Mouse (Mus musculus): ENCODE measurements around the gene Cdk5rap3. TPM values are rescaled to one million over a fixed set of nuclear protein-coding genes. Genes with fewer than 3 reads are reported as not detected.

Cdk5rap3 gene
- total and polyA plus RNA-seq, 3 experiments: 45.2 to 55.4 TPM; not detected in 1

DNA sequence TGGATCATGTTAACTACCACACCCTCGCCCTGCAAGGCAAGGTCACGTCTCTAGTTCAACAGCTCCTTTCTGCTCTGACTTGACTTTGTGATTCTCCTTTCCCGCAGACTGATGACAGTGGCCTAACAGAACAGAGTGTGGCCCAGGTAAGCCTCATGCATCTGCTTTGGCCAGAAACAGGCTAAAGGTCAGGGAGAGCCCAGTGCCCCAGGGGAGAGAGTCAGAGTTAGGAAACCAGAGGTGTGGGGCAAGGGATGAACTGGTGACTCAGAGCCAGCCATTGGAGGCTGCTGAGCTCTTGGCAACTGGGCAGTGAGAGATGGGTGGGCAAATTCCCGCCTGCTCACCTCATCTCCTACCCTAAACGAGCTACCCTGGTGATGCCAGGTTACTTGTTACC lies 58.9 kb downstream of the Cdk5rap3 start:
- no peaks in the 10 kb centered on the region for H3K9me3 ChIP-seq (replicated peaks; ENCODE audit: insufficient read depth, low read length)
- TF ChIP-seq ETS1 (IDR thresholded peaks at IDR 0.05; ENCODE audit: low read depth, low read length): no peak
- TF ChIP-seq POLR2AphosphoS2 (IDR thresholded peaks at IDR 0.05; ENCODE audit: low read length): no peak
- TF ChIP-seq ZNF384 (IDR thresholded peaks at IDR 0.05; ENCODE audit: low read depth, low read length): no peak
- no peak for TF ChIP-seq MYB (IDR thresholded peaks at IDR 0.05; ENCODE audit: low read depth, low read length)
- no peak for TF ChIP-seq MEF2A (IDR thresholded peaks at IDR 0.05; ENCODE audit: extremely low read depth, insufficient replicate concordance, low read depth, low read length, poor library complexity, severe bottlenecking)
- no peak for TF ChIP-seq RCOR1 (IDR thresholded peaks at IDR 0.05; ENCODE audit: low read depth, low read length)
- no peak for TF ChIP-seq ZMIZ1 (IDR thresholded peaks at IDR 0.05; ENCODE audit: low read depth, low read length)
- no peak for TF ChIP-seq CHD2 (IDR thresholded peaks at IDR 0.05; ENCODE audit: low read length)
- H3K4me3 ChIP-seq (ENCODE audit: control insufficient read depth in 1 of 2, insufficient read depth in 1 of 2, low read depth in 2 of 2, low read length in 2 of 2): no peak overlapping the region
- DNase-seq (ENCODE audit: low read depth, low spot score): no peak
- no peak overlapping the region for H3K27ac ChIP-seq (ENCODE audit: control insufficient read depth, low read depth, low read length)
- no peaks in the 10 kb centered on the region for H3K79me2 ChIP-seq (ENCODE audit: control insufficient read depth, insufficient read depth, low read length, poor library complexity)
- peaks cover 0 to 5% of the 10 kb centered on the region in 2 experiments; a peak in 1 of 4 replicates for H3K4me1 ChIP-seq (ENCODE audit: control insufficient read depth in 1 of 2, insufficient read depth in 2 of 2, low read length in 2 of 2)
- H3K27me3 ChIP-seq (ENCODE audit: control insufficient read depth in 1 of 2, insufficient read depth in 2 of 2, low read length in 2 of 2): peaks cover 3 to 4% of the 10 kb centered on the region in 2 experiments; a peak in 3 of 4 replicates
- H3K36me3 ChIP-seq (ENCODE audit: control insufficient read depth in 1 of 2, insufficient read depth in 2 of 2, low read length in 2 of 2): no peaks in the 10 kb centered on the region
- no peak overlapping the region for H3K9ac ChIP-seq (ENCODE audit: control insufficient read depth, low read depth, low read length, poor library complexity, severe bottlenecking)

Other genes with a start within 250 kb of the Cdk5rap3 start
- 33.9 and 43.1 TPM in 2 replicates for gene Snx11, start 138.9 kb downstream of the Cdk5rap3 start, total RNA-seq (2012; rRNA removed)
- 10 to 100 TPM in 1 of 2 experiments, not detected in 1; 33.7 TPM for gene Snx11, start 138.9 kb downstream of the Cdk5rap3 start, polyA plus RNA-seq (2012; ENCODE audit: insufficient read depth in 1 of 2, insufficient read length in 2 of 2, low read depth in 1 of 2, low replicate concordance in 2 of 2, missing spikeins in 1 of 2)
- 132 and 135 TPM in 2 replicates for gene Cbx1, start 127.4 kb downstream of the Cdk5rap3 start, total RNA-seq (2012; rRNA removed)
- 100 to 1,000 TPM; 152 to 368 TPM for gene Cbx1, start 127.4 kb downstream of the Cdk5rap3 start, polyA plus RNA-seq (2012; ENCODE audit: insufficient read depth in 1 of 2, insufficient read length in 2 of 2, low read depth in 1 of 2, low replicate concordance in 2 of 2, missing spikeins in 1 of 2)
- gene Nfe2l1, start 86.5 kb downstream of the Cdk5rap3 start, total RNA-seq (2012; rRNA removed): 44.8 and 47.0 TPM in 2 replicates
- gene Nfe2l1, start 86.5 kb downstream of the Cdk5rap3 start, polyA plus RNA-seq (2012; ENCODE audit: insufficient read depth in 1 of 2, insufficient read length in 2 of 2, low read depth in 1 of 2, low replicate concordance in 2 of 2, missing spikeins in 1 of 2): 10 to 100 TPM; 37.5 to 66.5 TPM
- 0.95 and 2.1 TPM in 2 replicates for gene Copz2, start 66.6 kb downstream of the Cdk5rap3 start, total RNA-seq (2012; rRNA removed)
- gene Copz2, start 66.6 kb downstream of the Cdk5rap3 start, polyA plus RNA-seq (2012; ENCODE audit: insufficient read depth in 1 of 2, insufficient read length in 2 of 2, low read depth in 1 of 2, low replicate concordance in 2 of 2, missing spikeins in 1 of 2): 1 to 10 TPM in 1 of 2 experiments, not detected in 1; 6.3 TPM
- gene Prr15l, start 11.6 kb upstream of the Cdk5rap3 start, total RNA-seq (2012; rRNA removed): 0.08 TPM in 1 of 2 replicates, not detected in the other
- under 1 TPM in 1 of 2 experiments, not detected in 1; 0.19 TPM for gene Prr15l, start 11.6 kb upstream of the Cdk5rap3 start, polyA plus RNA-seq (2012; ENCODE audit: insufficient read depth in 1 of 2, insufficient read length in 2 of 2, low read depth in 1 of 2, low replicate concordance in 2 of 2, missing spikeins in 1 of 2)
- gene Pnpo, start 27.5 kb upstream of the Cdk5rap3 start, total RNA-seq (2012; rRNA removed): 41.7 and 55.7 TPM in 2 replicates
- gene Pnpo, start 27.5 kb upstream of the Cdk5rap3 start, polyA plus RNA-seq (2012; ENCODE audit: insufficient read depth in 1 of 2, insufficient read length in 2 of 2, low read depth in 1 of 2, low replicate concordance in 2 of 2, missing spikeins in 1 of 2): 10 to 100 TPM in 1 of 2 experiments, not detected in 1; 38.8 TPM
- gene Sp2, start 66.5 kb upstream of the Cdk5rap3 start, total RNA-seq (2012; rRNA removed): 1.4 and 2.2 TPM in 2 replicates
- gene Sp2, start 66.5 kb upstream of the Cdk5rap3 start, polyA plus RNA-seq (2012; ENCODE audit: insufficient read depth in 1 of 2, insufficient read length in 2 of 2, low read depth in 1 of 2, low replicate concordance in 2 of 2, missing spikeins in 1 of 2): 10 to 100 TPM in 1 of 2 experiments, not detected in 1; 20.3 TPM
- 0.03 TPM in 1 of 2 replicates, not detected in the other for gene Sp6, start 96.9 kb upstream of the Cdk5rap3 start, total RNA-seq (2012; rRNA removed)
- gene Sp6, start 96.9 kb upstream of the Cdk5rap3 start, polyA plus RNA-seq (2012; ENCODE audit: insufficient read depth in 1 of 2, insufficient read length in 2 of 2, low read depth in 1 of 2, low replicate concordance in 2 of 2, missing spikeins in 1 of 2): under 1 TPM in 1 of 2 experiments, not detected in 1; 0.04 TPM
- 19.8 and 26.7 TPM in 2 replicates for gene Scrn2, start 113.4 kb upstream of the Cdk5rap3 start, total RNA-seq (2012; rRNA removed)
- 10 to 100 TPM in 1 of 2 experiments, not detected in 1; 14.8 TPM for gene Scrn2, start 113.4 kb upstream of the Cdk5rap3 start, polyA plus RNA-seq (2012; ENCODE audit: insufficient read depth in 1 of 2, insufficient read length in 2 of 2, low read depth in 1 of 2, low replicate concordance in 2 of 2, missing spikeins in 1 of 2)
- gene Lrrc46, start 124.9 kb upstream of the Cdk5rap3 start, total RNA-seq (2012; rRNA removed): 0.19 and 0.20 TPM in 2 replicates
- gene Lrrc46, start 124.9 kb upstream of the Cdk5rap3 start, polyA plus RNA-seq (2012; ENCODE audit: insufficient read depth in 1 of 2, insufficient read length in 2 of 2, low read depth in 1 of 2, low replicate concordance in 2 of 2, missing spikeins in 1 of 2): under 1 TPM in 1 of 2 experiments, not detected in 1; 0.75 TPM
- 79.3 and 89.7 TPM in 2 replicates for gene Mrpl10, start 125.1 kb upstream of the Cdk5rap3 start, total RNA-seq (2012; rRNA removed)
- gene Mrpl10, start 125.1 kb upstream of the Cdk5rap3 start, polyA plus RNA-seq (2012; ENCODE audit: insufficient read depth in 1 of 2, insufficient read length in 2 of 2, low read depth in 1 of 2, low replicate concordance in 2 of 2, missing spikeins in 1 of 2): 100 to 1,000 TPM in 1 of 2 experiments, not detected in 1; 106 TPM
- 8.3 and 11.5 TPM in 2 replicates for gene Osbpl7, start 134.1 kb upstream of the Cdk5rap3 start, total RNA-seq (2012; rRNA removed)
- 10 to 100 TPM in 1 of 2 experiments, not detected in 1; 18.9 TPM for gene Osbpl7, start 134.1 kb upstream of the Cdk5rap3 start, polyA plus RNA-seq (2012; ENCODE audit: insufficient read depth in 1 of 2, insufficient read length in 2 of 2, low read depth in 1 of 2, low replicate concordance in 2 of 2, missing spikeins in 1 of 2)
- not detected in 2 replicates for gene Tbx21, start 198.8 kb upstream of the Cdk5rap3 start, total RNA-seq (2012; rRNA removed)
- gene Tbx21, start 198.8 kb upstream of the Cdk5rap3 start, polyA plus RNA-seq (2012; ENCODE audit: insufficient read depth in 1 of 2, insufficient read length in 2 of 2, low read depth in 1 of 2, low replicate concordance in 2 of 2, missing spikeins in 1 of 2): not detected
- 10.3 and 11.7 TPM in 2 replicates for gene Tbkbp1, start 235.0 kb upstream of the Cdk5rap3 start, total RNA-seq (2012; rRNA removed)
- gene Tbkbp1, start 235.0 kb upstream of the Cdk5rap3 start, polyA plus RNA-seq (2012; ENCODE audit: insufficient read depth in 1 of 2, insufficient read length in 2 of 2, low read depth in 1 of 2, low replicate concordance in 2 of 2, missing spikeins in 1 of 2): 10 to 100 TPM in 1 of 2 experiments, not detected in 1; 33.5 TPM